Mouse (Mus musculus) forebrain, embryonic 13.5 days (tissue): ENCODE data around the gene Adam20. TPM values are rescaled to one million over a fixed set of nuclear protein-coding genes. Genes with fewer than 3 reads are reported as not detected.
"Not testable (repeated sequence)": the region's sequence is repeated elsewhere in the genome, so short reads cannot be mapped to it uniquely, and the experiment has no call there.

ENCODE experiments used
- ATAC-seq: fragments of 200-750 bp; cut with Nextera tagmentation; 2 replicates; pipeline ENCODE4 v1.8.0; 2017
- H3K27ac ChIP-seq: fragments of 300-500 bp; sonication (generic); 2 replicates; pipeline ENCODE4 v1.5.1; 2015; ENCODE audit warnings: inconsistent platforms, mild to moderate bottlenecking, moderate library complexity
- H3K27me3 ChIP-seq: fragments of 300-500 bp; sonication (generic); 2 replicates; pipeline ENCODE4 v1.6.1; 2015; ENCODE audit warnings: mild to moderate bottlenecking, inconsistent platforms
- H3K36me3 ChIP-seq: fragments of 300-500 bp; sonication (generic); 2 replicates; pipeline ENCODE4 v1.6.1; 2015; ENCODE audit warnings: mild to moderate bottlenecking, inconsistent platforms; ENCODE audit not compliant: poor library complexity, severe bottlenecking
- H3K4me1 ChIP-seq: fragments of 300-500 bp; sonication (generic); 2 replicates; pipeline ENCODE4 v1.6.1; 2015; ENCODE audit warnings: inconsistent platforms
- H3K4me2 ChIP-seq: fragments of 300-500 bp; sonication (generic); 2 replicates; pipeline ENCODE4 v1.6.1; 2015; ENCODE audit warnings: inconsistent platforms, mild to moderate bottlenecking, moderate library complexity
- H3K4me3 ChIP-seq: fragments of 300-500 bp; sonication (generic); 2 replicates; pipeline ENCODE4 v1.5.1; 2015; ENCODE audit warnings: mild to moderate bottlenecking, inconsistent platforms
- H3K9ac ChIP-seq: fragments of 300-500 bp; sonication (generic); 2 replicates; pipeline ENCODE4 v1.6.1; 2015; ENCODE audit warnings: mild to moderate bottlenecking, inconsistent platforms
- H3K9me3 ChIP-seq: fragments of 300-500 bp; sonication (generic); replicated peaks from 2 replicates; pipeline ENCODE4 v1.6.1; 2016; ENCODE audit warnings: inconsistent platforms
- WGBS: fragments of 180-500 bp; shearing (Covaris S2); methylation state at CpG from one replicate; pipeline ENCODE4 v1.1.7; 2015; 5-methylcytosine and 5-hydroxymethylcytosine counted together
- polyA plus RNA-seq: library from polyadenylated mRNA; unstranded; fragments of >200 nt; fragmentation: Nextera tagmentation; extraction: Ambion mirVana; gene quantifications from 2 replicates; pipeline ENCODE4 v1.2.1, GENCODE M21; 2015

Gene Adam20
- not detected in 2 replicates for polyA plus RNA-seq

GRCm38 (mm10) chr8:40792973-40793372 is at the start of gene Adam20:
TSS of gene Adam20 (plus strand) at chr8:40793273.
- not testable (repeated sequence) for H3K4me1 ChIP-seq, ATAC-seq, H3K36me3 ChIP-seq, H3K4me2 ChIP-seq, H3K27ac ChIP-seq, H3K9me3 ChIP-seq, H3K27me3 ChIP-seq, H3K9ac ChIP-seq, H3K4me3 ChIP-seq
- WGBS: 85% methylated on average over 1 of the region's 1 CpGs

GRCm38 (mm10) chr8:40751908-40752307 is 41.2 kb upstream of the Adam20 start, which contains the start of gene Adam25:
TSS of gene Adam25 (plus strand) at chr8:40752208.
- not testable (repeated sequence) for H3K27ac ChIP-seq, ATAC-seq, H3K27me3 ChIP-seq, H3K9ac ChIP-seq, H3K4me2 ChIP-seq, H3K36me3 ChIP-seq, H3K9me3 ChIP-seq, H3K4me1 ChIP-seq, H3K4me3 ChIP-seq
- WGBS: 80% methylated on average over 1 of the region's 1 CpGs

GRCm38 (mm10) chr8:40783320-40783719 is 9.8 kb upstream of the Adam20 start:
- Histone ChIP-seq H3K9me3 (no peaks in the 10 kb centered on the region), H3K27ac (no peak overlapping the region), H3K27me3 (no peaks in the 10 kb centered on the region), H3K36me3 (no peaks in the 10 kb centered on the region), H3K9ac (no peak overlapping the region), H3K4me2 (no peak overlapping the region), H3K4me3 (no peak overlapping the region), H3K4me1 (no peaks in the 10 kb centered on the region)
- ATAC-seq: no peak

DNA sequence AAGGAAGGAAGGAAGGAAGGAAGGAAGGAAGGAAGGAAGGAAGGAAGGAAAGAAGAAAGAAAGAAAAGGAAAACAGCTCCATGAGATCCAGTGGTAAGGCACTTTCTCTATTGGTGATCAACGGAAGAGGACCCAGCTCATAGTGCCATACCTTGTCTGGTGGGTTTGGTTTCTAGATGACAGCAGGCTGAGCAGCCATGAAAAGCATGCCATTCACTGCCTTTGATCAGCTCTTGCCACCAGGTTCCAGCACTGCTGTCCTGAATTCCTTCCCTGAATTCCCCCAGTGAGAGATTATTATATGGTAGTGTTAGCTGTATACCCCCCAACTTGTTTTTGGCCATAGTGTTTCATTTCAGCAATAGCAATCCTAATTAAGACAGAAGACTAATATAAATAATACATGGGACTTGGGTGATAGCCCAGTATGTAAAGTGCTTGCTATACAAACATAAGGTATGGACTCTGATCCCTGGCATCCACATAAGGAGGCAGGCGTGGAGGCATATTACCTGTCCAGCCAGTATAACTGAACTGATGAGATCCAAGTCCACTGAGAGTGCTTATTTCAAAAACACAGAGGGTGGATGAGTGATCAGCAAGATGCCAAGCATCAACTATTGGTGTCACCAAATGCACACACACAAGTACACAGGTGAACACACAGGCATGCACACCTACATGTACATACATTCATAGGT is 10.5 kb downstream of the Adam20 start:
- H3K4me3 ChIP-seq: no peak overlapping the region
- H3K27ac ChIP-seq: no peak overlapping the region
- WGBS: 87% methylated on average over 2 of the region's 2 CpGs
- ATAC-seq: no peak
- no peaks in the 10 kb centered on the region for H3K4me1 ChIP-seq
- H3K9ac ChIP-seq: no peak overlapping the region
- no peaks in the 10 kb centered on the region for H3K27me3 ChIP-seq
- H3K9me3 ChIP-seq: no peaks in the 10 kb centered on the region
- no peak overlapping the region for H3K4me2 ChIP-seq
- no peaks in the 10 kb centered on the region for H3K36me3 ChIP-seq

Other genes starting within 250 kb of the Adam20 start
- gene Adam24, start 118.2 kb upstream of the Adam20 start, polyA plus RNA-seq: not detected in 2 replicates
- gene Adam25, start 41.1 kb upstream of the Adam20 start, polyA plus RNA-seq: not detected in 2 replicates
- not detected in 2 replicates for gene Adam39, start 29.7 kb downstream of the Adam20 start, polyA plus RNA-seq